Mouse (Mus musculus) midbrain, embryonic 12.5 days (tissue): ENCODE measurements around the gene Mrps34. TPM values are rescaled to one million over a fixed set of nuclear protein-coding genes. Genes with fewer than 3 reads are reported as not detected.
"Not testable (repeated sequence)": the region's sequence is repeated elsewhere in the genome, so short reads cannot be mapped to it uniquely, and the experiment has no call there.

ENCODE experiments used
- ATAC-seq: fragments of 200-750 bp; cut with Nextera tagmentation; 2 replicates; pipeline ENCODE4 v1.8.0; 2017; ENCODE audit warnings: low read depth, moderate TSS enrichment, moderate library complexity; ENCODE audit not compliant: low FRiP score
- H3K27ac ChIP-seq: fragments of 300-500 bp; sonication (generic); replicated peaks from 2 replicates; pipeline ENCODE4 v1.5.1; 2016; ENCODE audit warnings: mild to moderate bottlenecking
- H3K27me3 ChIP-seq: fragments of 300-500 bp; sonication (generic); 2 replicates; pipeline ENCODE4 v1.6.1; 2016; ENCODE audit warnings: mild to moderate bottlenecking
- H3K36me3 ChIP-seq: fragments of 300-500 bp; sonication (generic); 2 replicates; pipeline ENCODE4 v1.6.1; 2016
- H3K4me1 ChIP-seq: fragments of 300-500 bp; sonication (generic); 2 replicates; pipeline ENCODE4 v1.6.1; 2016
- H3K4me2 ChIP-seq: fragments of 300-500 bp; sonication (generic); replicated peaks from 2 replicates; pipeline ENCODE4 v1.6.1; 2016; ENCODE audit warnings: mild to moderate bottlenecking, moderate library complexity
- H3K4me3 ChIP-seq: fragments of 300-500 bp; sonication (generic); 2 replicates; pipeline ENCODE4 v1.5.1; 2016; ENCODE audit warnings: mild to moderate bottlenecking
- H3K9ac ChIP-seq: fragments of 300-500 bp; sonication (generic); replicated peaks from 2 replicates; pipeline ENCODE4 v1.6.1; 2016; ENCODE audit warnings: mild to moderate bottlenecking, moderate library complexity
- H3K9me3 ChIP-seq: fragments of 300-500 bp; sonication (generic); 2 replicates; pipeline ENCODE4 v1.6.1; 2016; ENCODE audit warnings: mild to moderate bottlenecking
- WGBS: fragments of 180-500 bp; shearing (Covaris S2); methylation state at CpG from one replicate; pipeline ENCODE4 v1.1.7; 2016; 5-methylcytosine and 5-hydroxymethylcytosine counted together
- polyA plus RNA-seq: library from polyadenylated mRNA; unstranded; fragments of >200 nt; fragmentation: Nextera tagmentation; extraction: Ambion mirVana; gene quantifications from 2 replicates; pipeline ENCODE4 v1.2.1, GENCODE M21; 2016

Mrps34 gene
- polyA plus RNA-seq, 1 experiment from 2014 or later = 89.8 TPM

GRCm38 (mm10) chr17:24913984-24914383 lies 19.1 kb downstream of the Mrps34 start:
- no peak overlapping the region for H3K27ac ChIP-seq
- no peaks in the 10 kb centered on the region for H3K9me3 ChIP-seq
- peaks cover 96% of the 10 kb centered on the region for H3K36me3 ChIP-seq
- no peak overlapping the region for H3K9ac ChIP-seq
- H3K4me3 ChIP-seq = no peak overlapping the region
- H3K27me3 ChIP-seq = no peaks in the 10 kb centered on the region
- no peak overlapping the region for H3K4me2 ChIP-seq
- ATAC-seq = no peak
- no peaks in the 10 kb centered on the region for H3K4me1 ChIP-seq

DNA sequence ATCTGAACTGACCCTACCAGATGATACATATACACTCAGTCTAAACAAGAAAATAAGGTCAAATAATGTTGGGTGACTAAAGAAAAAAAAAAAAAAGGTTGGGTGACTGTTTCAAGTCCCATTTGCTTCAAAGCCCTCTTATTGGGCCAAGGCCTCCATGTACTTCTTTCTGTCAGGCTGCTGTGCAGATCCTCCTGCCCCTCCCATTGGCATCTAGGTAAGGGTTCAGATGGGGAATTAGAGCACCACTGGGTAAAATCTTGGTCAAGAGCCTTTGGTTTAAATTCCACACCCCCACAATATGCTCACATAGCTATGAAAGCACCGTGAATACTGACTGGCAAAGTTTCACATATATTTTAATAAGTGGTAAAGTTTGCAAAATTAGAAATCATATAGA lies 28.3 kb downstream of the Mrps34 start:
- no peak overlapping the region for H3K4me3 ChIP-seq
- no peak overlapping the region for H3K27ac ChIP-seq
- H3K27me3 ChIP-seq = no peaks in the 10 kb centered on the region
- no peaks in the 10 kb centered on the region for H3K4me1 ChIP-seq
- WGBS = 100% methylated on average over 1 of the region's 1 CpGs
- peaks cover 94% of the 10 kb centered on the region for H3K36me3 ChIP-seq
- no peak overlapping the region for H3K4me2 ChIP-seq
- ATAC-seq = no peak
- H3K9ac ChIP-seq = no peak overlapping the region
- no peaks in the 10 kb centered on the region for H3K9me3 ChIP-seq

GRCm38 (mm10) chr17:24929506-24929905 lies 34.6 kb downstream of the Mrps34 start:
- Histone ChIP-seq H3K4me2 (no peak overlapping the region), H3K27me3 (no peaks in the 10 kb centered on the region), H3K4me3 (no peak overlapping the region), H3K36me3 (peaks cover 51% of the 10 kb centered on the region), H3K27ac (no peak overlapping the region), H3K9me3 (no peaks in the 10 kb centered on the region), H3K4me1 (peaks cover 8% of the 10 kb centered on the region), H3K9ac (no peak overlapping the region)
- ATAC-seq = no peak
- 83% methylated on average over 1 of the region's 1 CpGs for WGBS

- Histone ChIP-seq H3K27me3 (no peaks in the 10 kb centered on the region), H3K4me1 (peaks cover 25% of the 10 kb centered on the region), H3K36me3 (peaks cover 24% of the 10 kb centered on the region), H3K4me3 (no peak overlapping the region), H3K27ac (no peak overlapping the region), H3K9ac (no peak overlapping the region), H3K4me2 (no peak overlapping the region), H3K9me3 (no peaks in the 10 kb centered on the region)
- WGBS = 96% methylated on average over 4 of the region's 4 CpGs
- no peak for ATAC-seq
Observed at GRCm38 (mm10) chr17:24932431-24932830, 37.5 kb downstream of the Mrps34 start.

GRCm38 (mm10) chr17:24933163-24933562 lies 38.2 kb downstream of the Mrps34 start:
- Histone ChIP-seq H3K4me2 (no peak overlapping the region), H3K9me3 (no peaks in the 10 kb centered on the region), H3K36me3 (peaks cover 18% of the 10 kb centered on the region), H3K4me1 (peaks cover 25% of the 10 kb centered on the region), H3K9ac (0 out of 2 replicates have a peak overlapping the region, but pooled peaks have one; percentile 6), H3K27ac (no peak overlapping the region), H3K4me3 (no peak overlapping the region), H3K27me3 (no peaks in the 10 kb centered on the region)
- ATAC-seq = no peak
- WGBS = 81% methylated on average over 4 of the region's 4 CpGs

- no peak for ATAC-seq
Observed at GRCm38 (mm10) chr17:24934926-24935325, 40.0 kb downstream of the Mrps34 start.

GRCm38 (mm10) chr17:24935666-24936065 lies 40.8 kb downstream of the Mrps34 start:
- peak overlapping the region; percentile 90 for H3K9ac ChIP-seq
- peak overlapping the region; percentile 83 for H3K4me3 ChIP-seq
- H3K36me3 ChIP-seq = peaks cover 14% of the 10 kb centered on the region
- no peaks in the 10 kb centered on the region for H3K27me3 ChIP-seq
- H3K9me3 ChIP-seq = no peaks in the 10 kb centered on the region
- peaks cover 25% of the 10 kb centered on the region for H3K4me1 ChIP-seq
- peak overlapping the region; percentile 74 for H3K4me2 ChIP-seq
- no peak for ATAC-seq
- H3K27ac ChIP-seq = no peak overlapping the region

More at GRCm38 (mm10) chr17:24934926-24935325, 40.0 kb downstream of the Mrps34 start:
- 91% methylated on average over 4 of the region's 4 CpGs for WGBS
- Histone ChIP-seq H3K9me3 (no peaks in the 10 kb centered on the region), H3K27me3 (no peaks in the 10 kb centered on the region), H3K9ac (peak overlapping the region; percentile 90), H3K4me1 (peaks cover 25% of the 10 kb centered on the region), H3K4me2 (peak overlapping the region; percentile 74), H3K36me3 (peaks cover 14% of the 10 kb centered on the region), H3K27ac (no peak overlapping the region), H3K4me3 (peak overlapping the region; percentile 83)

- H3K27me3 ChIP-seq = no peaks in the 10 kb centered on the region
- no peaks in the 10 kb centered on the region for H3K9me3 ChIP-seq
- H3K9ac ChIP-seq = peak within 1 kb of the TSS; percentile 90
- peak within 1 kb of the TSS; percentile 74 for H3K4me2 ChIP-seq
- peak within 1 kb of the TSS; percentile 83 for H3K4me3 ChIP-seq
- WGBS = under 1% methylated on average over 78 of the region's 78 CpGs
- peak within 1 kb of the TSS; percentile 87 for H3K27ac ChIP-seq
- ATAC-seq = peak; percentile 99
- peaks cover 9% of the 10 kb centered on the region; the same call in 1 of the 2 replicates for H3K36me3 ChIP-seq
- peaks cover 25% of the 10 kb centered on the region for H3K4me1 ChIP-seq
Observed at GRCm38 (mm10) chr17:24936259-24937237, 41.6 kb downstream of the Mrps34 start, which contains the start of gene Mapk8ip3. Mapk8ip3 (minus strand) TSS chr17:24936977.

GRCm38 (mm10) chr17:24937266-24937665 lies 42.4 kb downstream of the Mrps34 start:
- WGBS = 51% methylated on average over 6 of the region's 6 CpGs
- Histone ChIP-seq H3K4me3 (peak overlapping the region; percentile 83), H3K4me1 (peaks cover 25% of the 10 kb centered on the region)

DNA sequence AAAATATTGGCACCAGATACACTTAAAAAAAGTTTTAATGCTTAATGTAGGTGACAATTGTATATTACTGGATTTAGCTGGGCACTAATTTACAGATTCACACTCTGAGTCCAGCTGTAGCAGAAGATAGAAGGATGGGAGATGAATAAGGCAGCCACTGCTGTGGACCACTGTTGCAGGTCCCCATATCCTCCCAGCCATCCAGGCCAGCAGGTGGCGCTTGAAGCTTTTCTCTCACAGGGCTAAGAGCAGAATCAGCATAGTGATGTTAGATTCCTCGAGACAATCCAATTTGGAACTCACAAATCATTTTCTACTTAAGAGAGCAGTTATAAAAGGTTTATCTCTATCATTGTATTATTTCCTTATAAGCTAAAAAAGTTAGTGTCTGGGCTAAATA lies 47.5 kb downstream of the Mrps34 start:
- not testable (repeated sequence) for H3K9ac ChIP-seq, H3K9me3 ChIP-seq, ATAC-seq, H3K4me3 ChIP-seq, H3K27ac ChIP-seq, H3K4me1 ChIP-seq, H3K27me3 ChIP-seq, H3K4me2 ChIP-seq
- WGBS = 15% methylated on average over 2 of the region's 2 CpGs
- H3K36me3 ChIP-seq = peaks cover 45% of the 10 kb centered on the region

More at GRCm38 (mm10) chr17:24937266-24937665, 42.4 kb downstream of the Mrps34 start:
- H3K27ac ChIP-seq = peak overlapping the region; percentile 87
- H3K4me2 ChIP-seq = peak overlapping the region; percentile 74
- no peak for ATAC-seq
- 0 out of 2 replicates have a peak, but pooled peaks cover 2% of the 10 kb centered on the region for H3K36me3 ChIP-seq
- H3K27me3 ChIP-seq = no peaks in the 10 kb centered on the region
- peak overlapping the region; percentile 90 for H3K9ac ChIP-seq
- no peaks in the 10 kb centered on the region for H3K9me3 ChIP-seq

DNA sequence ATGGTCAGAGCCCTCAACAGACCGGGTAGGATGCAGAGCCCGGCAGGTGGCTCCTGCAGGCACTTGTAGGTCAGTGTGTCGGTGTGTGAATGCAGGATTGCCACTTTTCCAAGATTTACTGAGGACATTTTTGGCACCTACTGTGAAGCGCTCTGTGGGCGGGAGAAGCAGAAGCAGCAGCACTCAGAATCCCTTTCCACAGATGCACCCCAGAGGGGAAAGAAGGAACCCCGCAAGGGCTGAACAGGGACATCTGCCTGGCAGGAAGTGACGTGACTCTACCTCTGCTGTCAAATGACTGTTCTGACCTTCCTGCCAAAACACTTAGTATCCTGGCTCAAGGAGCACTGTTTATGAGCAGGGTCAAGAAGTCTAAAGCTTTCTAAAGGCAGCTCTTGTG lies 48.1 kb downstream of the Mrps34 start:
- Histone ChIP-seq H3K4me2 (no peak overlapping the region), H3K36me3 (peaks cover 51% of the 10 kb centered on the region), H3K4me3 (no peak overlapping the region), H3K27me3 (no peaks in the 10 kb centered on the region), H3K9me3 (no peaks in the 10 kb centered on the region), H3K27ac (no peak overlapping the region), H3K9ac (no peak overlapping the region), H3K4me1 (no peaks in the 10 kb centered on the region)
- 93% methylated on average over 7 of the region's 7 CpGs for WGBS
- ATAC-seq = no peak

DNA sequence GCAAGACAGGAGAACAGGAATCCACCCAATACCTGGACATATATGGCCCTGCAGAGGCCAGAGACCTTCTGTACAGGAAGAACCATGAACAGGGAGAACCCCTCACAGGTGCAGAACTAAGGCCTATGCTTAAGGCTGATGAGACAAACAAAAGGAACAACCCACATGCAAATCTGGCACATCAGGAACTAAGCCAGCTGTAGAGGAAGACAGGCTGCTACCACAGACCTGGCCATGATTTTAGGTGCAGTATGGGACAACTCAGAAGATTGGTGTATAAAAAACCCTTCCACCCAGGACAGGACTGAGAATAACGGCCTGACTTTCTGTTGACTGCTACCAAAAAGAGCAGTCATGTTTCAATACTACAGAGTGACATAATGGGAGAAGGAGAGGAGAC lies 48.7 kb downstream of the Mrps34 start:
- H3K36me3 ChIP-seq = peaks cover 56% of the 10 kb centered on the region
- H3K9me3 ChIP-seq, H3K9ac ChIP-seq, H3K4me1 ChIP-seq, H3K27ac ChIP-seq, H3K4me2 ChIP-seq, H3K27me3 ChIP-seq, ATAC-seq, H3K4me3 ChIP-seq: not testable (repeated sequence)
- WGBS = 96% methylated on average over 1 of the region's 1 CpGs
